Mouse (Mus musculus) A20 (cell line): Measurements from ENCODE around the gene Scamp2.

Experiments used
- DNase-seq: peaks from one replicate; pipeline ENCODE4 v3.0.0-alpha.2; 2011; ENCODE audit warnings: low read depth, low spot score

Scamp2 gene

GRCm38 (mm10) chr9:57625674-57626500 is 65.1 kb downstream of the Scamp2 start:
- DNase-seq, result no peak

GRCm38 (mm10) chr9:57627191-57627590 is 66.4 kb downstream of the Scamp2 start:
- DNase-seq, result no peak

GRCm38 (mm10) chr9:57627892-57628291 is 67.1 kb downstream of the Scamp2 start:
- no peak for DNase-seq

GRCm38 (mm10) chr9:57628717-57629116 is 68.0 kb downstream of the Scamp2 start:
- no peak for DNase-seq

- DNase-seq, result peak; percentile 70
These were observed 68.6 kb downstream of the Scamp2 start for GRCm38 (mm10) chr9:57629118-57629874.

- DNase-seq, result peak; percentile 68
These were observed 72.8 kb downstream of the Scamp2 start for GRCm38 (mm10) chr9:57633481-57634024.

GRCm38 (mm10) chr9:57637272-57637671 is 76.5 kb downstream of the Scamp2 start:
- no peak for DNase-seq

- DNase-seq, result peak; percentile 94
These were observed 77.1 kb downstream of the Scamp2 start for GRCm38 (mm10) chr9:57637741-57638322.
